Mouse (Mus musculus) megakaryocyte-erythroid progenitor cell, adult 5-6 weeks (primary cell): Measurements from ENCODE around the gene Zbtb16. TPM values are rescaled to one million over a fixed set of nuclear protein-coding genes. Genes with fewer than 3 reads are reported as not detected.

Source experiments
- ATAC-seq: replicated peaks from 2 replicates; pipeline ENCODE4 v1.8.0; 2016; ENCODE audit warnings: mild to moderate bottlenecking, inconsistent platforms; ENCODE audit not compliant: severe bottlenecking, poor library complexity, low FRiP score, low TSS enrichment
- total RNA-seq, 2 experiments: library from RNA; stranded (forward) in 1 of 2; stranded (reverse) in 1 of 2; fragments of 200-1000, 215-1000 nt in 1 of 2; fragments of >200 nt in 1 of 2; fragmentation: Nextera tagmentation in 1 of 2; gene quantifications; 2 replicates each; pipeline ENCODE4 v1.2.3; 2014 to 2017

Zbtb16 gene
- total RNA-seq, 2 experiments from 2014 or later: 2.3 to 4.0 TPM

- ATAC-seq: no peak
These were observed 99.4 kb downstream of the Zbtb16 start for GRCm38 (mm10) chr9:48736361-48737209.

GRCm38 (mm10) chr9:48735466-48736312 lies 100.3 kb downstream of the Zbtb16 start:
- no peak for ATAC-seq

- ATAC-seq: no peak
These were observed 101.1 kb downstream of the Zbtb16 start for GRCm38 (mm10) chr9:48734725-48735465.

- no peak for ATAC-seq
These were observed 102.0 kb downstream of the Zbtb16 start for GRCm38 (mm10) chr9:48733817-48734544.

GRCm38 (mm10) chr9:48733083-48733482 lies 102.9 kb downstream of the Zbtb16 start:
- no peak for ATAC-seq

GRCm38 (mm10) chr9:48731651-48732536 lies 104.1 kb downstream of the Zbtb16 start:
- no peak for ATAC-seq

GRCm38 (mm10) chr9:48730446-48730979 lies 105.5 kb downstream of the Zbtb16 start:
- no peak for ATAC-seq

- ATAC-seq: no peak
These were observed 106.6 kb downstream of the Zbtb16 start for GRCm38 (mm10) chr9:48729471-48729870.

- no peak for ATAC-seq
These were observed 107.3 kb downstream of the Zbtb16 start for GRCm38 (mm10) chr9:48728731-48729123.

GRCm38 (mm10) chr9:48728083-48728730 lies 107.8 kb downstream of the Zbtb16 start:
- ATAC-seq: no peak

GRCm38 (mm10) chr9:48726341-48726740 lies 109.7 kb downstream of the Zbtb16 start:
- no peak for ATAC-seq

GRCm38 (mm10) chr9:48725918-48726317 lies 110.1 kb downstream of the Zbtb16 start:
- ATAC-seq: no peak

- no peak for ATAC-seq
These were observed 110.9 kb downstream of the Zbtb16 start for GRCm38 (mm10) chr9:48725161-48725560.

GRCm38 (mm10) chr9:48724733-48725132 lies 111.3 kb downstream of the Zbtb16 start:
- ATAC-seq: no peak

- ATAC-seq: peak; percentile 87
These were observed 112.3 kb downstream of the Zbtb16 start for GRCm38 (mm10) chr9:48723511-48724304.

GRCm38 (mm10) chr9:48723025-48723424 lies 113.0 kb downstream of the Zbtb16 start:
- peak; percentile 27; the same call in 1 of the 2 replicates for ATAC-seq
